Mouse (Mus musculus): Measurements from ENCODE around the gene Tulp2. TPM values are rescaled to one million over a fixed set of nuclear protein-coding genes. Genes with fewer than 3 reads are reported as not detected.
A peak's percentile ranks its signal among the peaks of the same experiment; 100 is the strongest.
"Not testable (repeated sequence)": the region's sequence is repeated elsewhere in the genome, so short reads cannot be mapped to it uniquely, and the experiment has no call there.

Tulp2 gene
- polyA plus RNA-seq, 1 experiment: 0.17 TPM

- Histone ChIP-seq H3K4me1 (ENCODE audit: control insufficient read depth, insufficient read depth, low read length) (peaks cover 6% of the 10 kb centered on the region), H3K4me3 (replicated peaks; ENCODE audit: extremely low read depth, low read depth, low read length) (peak overlapping the region; percentile 87)
- 1% methylated on average over 43 of the region's 43 CpGs for WGBS
- TF ChIP-seq CTCF (IDR thresholded peaks at IDR 0.05; ENCODE audit: insufficient read depth, low read length) (no peak), POLR2A (IDR thresholded peaks at IDR 0.05; ENCODE audit: borderline replicate concordance, extremely low read depth, low read depth, low read length) (peak; percentile 70; the same call in 1 of the 2 replicates)
- peak; percentile 76 for DNase-seq
Observed at GRCm38 (mm10) chr7:45458748-45459563, 22.7 kb upstream of the Tulp2 start.

GRCm38 (mm10) chr7:45459564-45460140, 22.0 kb upstream of the Tulp2 start, which contains the start of gene Ftl1:
TSS of gene Ftl1 (minus strand) at chr7:45459884.
- WGBS: under 1% methylated on average over 29 of the region's 37 CpGs
- not testable (repeated sequence) for H3K4me1 ChIP-seq (ENCODE audit: control insufficient read depth, insufficient read depth, low read length)
- peak; percentile 95 for TF ChIP-seq POLR2A (IDR thresholded peaks at IDR 0.05; ENCODE audit: borderline replicate concordance, extremely low read depth, low read depth, low read length)
- peak within 1 kb of the TSS; percentile 87 for H3K4me3 ChIP-seq (replicated peaks; ENCODE audit: extremely low read depth, low read depth, low read length)
- peak; percentile 94 for DNase-seq

- DNase-seq: peak; percentile 49
- H3K4me1 ChIP-seq (ENCODE audit: control insufficient read depth, insufficient read depth, low read length): peaks cover 6% of the 10 kb centered on the region
- TF ChIP-seq CTCF (IDR thresholded peaks at IDR 0.05; ENCODE audit: insufficient read depth, low read length): no peak
- TF ChIP-seq POLR2A (IDR thresholded peaks at IDR 0.05; ENCODE audit: borderline replicate concordance, extremely low read depth, low read depth, low read length): no peak
- 55% methylated on average over 7 of the region's 7 CpGs for WGBS
- H3K4me3 ChIP-seq (replicated peaks; ENCODE audit: extremely low read depth, low read depth, low read length): no peak overlapping the region
Observed at GRCm38 (mm10) chr7:45460377-45460776, 21.3 kb upstream of the Tulp2 start.

GRCm38 (mm10) chr7:45460860-45461314, 20.8 kb upstream of the Tulp2 start:
- 19% methylated on average over 13 of the region's 13 CpGs for WGBS
- DNase-seq: peak; percentile 77
- no peak overlapping the region for H3K4me3 ChIP-seq (replicated peaks; ENCODE audit: extremely low read depth, low read depth, low read length)
- no peak for TF ChIP-seq CTCF (IDR thresholded peaks at IDR 0.05; ENCODE audit: insufficient read depth, low read length)
- TF ChIP-seq POLR2A (IDR thresholded peaks at IDR 0.05; ENCODE audit: borderline replicate concordance, extremely low read depth, low read depth, low read length): peak; percentile 48; the same call in 1 of the 2 replicates
- peaks cover 10% of the 10 kb centered on the region for H3K4me1 ChIP-seq (ENCODE audit: control insufficient read depth, insufficient read depth, low read length)

GRCm38 (mm10) chr7:45461326-45461725, 20.4 kb upstream of the Tulp2 start:
- WGBS: 87% methylated on average over 4 of the region's 5 CpGs
- TF ChIP-seq CTCF (IDR thresholded peaks at IDR 0.05; ENCODE audit: insufficient read depth, low read length) (no peak), POLR2A (IDR thresholded peaks at IDR 0.05; ENCODE audit: borderline replicate concordance, extremely low read depth, low read depth, low read length) (no peak)
- Histone ChIP-seq H3K4me3 (replicated peaks; ENCODE audit: extremely low read depth, low read depth, low read length) (no peak overlapping the region), H3K4me1 (ENCODE audit: control insufficient read depth, insufficient read depth, low read length) (peaks cover 14% of the 10 kb centered on the region)
- DNase-seq: no peak

GRCm38 (mm10) chr7:45461781-45462180, 19.9 kb upstream of the Tulp2 start:
- no peak for DNase-seq
- Histone ChIP-seq H3K4me3 (replicated peaks; ENCODE audit: extremely low read depth, low read depth, low read length) (no peak overlapping the region), H3K4me1 (ENCODE audit: control insufficient read depth, insufficient read depth, low read length) (peaks cover 14% of the 10 kb centered on the region)
- WGBS: 93% methylated on average over 4 of the region's 4 CpGs
- no peak for TF ChIP-seq POLR2A (IDR thresholded peaks at IDR 0.05; ENCODE audit: borderline replicate concordance, extremely low read depth, low read depth, low read length)

- Histone ChIP-seq H3K4me1 (ENCODE audit: control insufficient read depth, insufficient read depth, low read length) (peaks cover 14% of the 10 kb centered on the region), H3K4me3 (replicated peaks; ENCODE audit: extremely low read depth, low read depth, low read length) (no peak overlapping the region)
- 81% methylated on average over 4 of the region's 4 CpGs for WGBS
- DNase-seq: no peak
- TF ChIP-seq CTCF (IDR thresholded peaks at IDR 0.05; ENCODE audit: insufficient read depth, low read length): no peak
- TF ChIP-seq POLR2A (IDR thresholded peaks at IDR 0.05; ENCODE audit: borderline replicate concordance, extremely low read depth, low read depth, low read length): no peak
Observed at GRCm38 (mm10) chr7:45462325-45462724, 19.4 kb upstream of the Tulp2 start.

GRCm38 (mm10) chr7:45462868-45463267, 18.8 kb upstream of the Tulp2 start:
- H3K4me1 ChIP-seq (ENCODE audit: control insufficient read depth, insufficient read depth, low read length): peaks cover 10% of the 10 kb centered on the region
- 74% methylated on average over 4 of the region's 4 CpGs for whole genome bisulfite sequencing
- not testable (repeated sequence) for H3K4me3 ChIP-seq (replicated peaks; ENCODE audit: extremely low read depth, low read depth, low read length); DNase-seq

- 92% methylated on average over 7 of the region's 7 CpGs for WGBS
Observed at GRCm38 (mm10) chr7:45463987-45464778, 17.5 kb upstream of the Tulp2 start.

More at GRCm38 (mm10) chr7:45463987-45464778, 17.5 kb upstream of the Tulp2 start:
- Histone ChIP-seq H3K4me3 (replicated peaks; ENCODE audit: extremely low read depth, low read depth, low read length) (no peak overlapping the region), H3K4me1 (ENCODE audit: control insufficient read depth, insufficient read depth, low read length) (peaks cover 10% of the 10 kb centered on the region)
- TF ChIP-seq CTCF (IDR thresholded peaks at IDR 0.05; ENCODE audit: insufficient read depth, low read length) (no peak), POLR2A (IDR thresholded peaks at IDR 0.05; ENCODE audit: borderline replicate concordance, extremely low read depth, low read depth, low read length) (no peak)
- DNase-seq: no peak
